Mouse (Mus musculus) cerebellum, adult 2 months (tissue): ENCODE data around the gene Trappc2l.

ENCODE experiments used
- CTCF ChIP-seq: fragments of 200-500 bp; IDR thresholded peaks from 2 replicates; pipeline ENCODE4 v1.5.1; 2011; ENCODE audit warnings: low read depth, mild to moderate bottlenecking, control low read depth, low read length, moderate library complexity, borderline replicate concordance; ENCODE audit not compliant: insufficient read depth
- POLR2A ChIP-seq: fragments of 200-500 bp; IDR thresholded peaks from 2 replicates; pipeline ENCODE4 v1.6.1; 2011; ENCODE audit warnings: low read length, control low read depth, borderline replicate concordance; ENCODE audit not compliant: insufficient read depth

DNA sequence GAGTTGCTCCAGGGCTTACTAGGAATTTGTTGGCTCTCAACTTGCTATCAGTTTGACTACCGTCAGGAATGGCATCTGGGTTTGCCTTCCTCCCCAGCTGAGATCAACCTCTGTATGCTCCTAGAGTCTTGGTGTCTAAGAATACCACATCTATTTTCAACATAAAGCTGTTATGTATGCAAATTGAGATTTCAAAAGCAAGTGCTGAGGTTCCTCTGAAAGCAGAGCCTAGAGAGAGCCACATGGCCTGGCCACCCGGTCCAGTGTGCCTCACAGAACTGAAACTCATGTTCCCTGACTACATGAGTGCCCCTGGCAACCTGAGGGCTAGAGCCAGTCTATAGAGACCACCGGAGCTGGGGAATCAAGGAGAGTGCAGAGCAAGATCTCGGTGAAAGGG is 6.1 kb upstream of the Trappc2l start:
- TF ChIP-seq CTCF, result no peak
- no peak for TF ChIP-seq POLR2A
